In the genomic region with DNA sequence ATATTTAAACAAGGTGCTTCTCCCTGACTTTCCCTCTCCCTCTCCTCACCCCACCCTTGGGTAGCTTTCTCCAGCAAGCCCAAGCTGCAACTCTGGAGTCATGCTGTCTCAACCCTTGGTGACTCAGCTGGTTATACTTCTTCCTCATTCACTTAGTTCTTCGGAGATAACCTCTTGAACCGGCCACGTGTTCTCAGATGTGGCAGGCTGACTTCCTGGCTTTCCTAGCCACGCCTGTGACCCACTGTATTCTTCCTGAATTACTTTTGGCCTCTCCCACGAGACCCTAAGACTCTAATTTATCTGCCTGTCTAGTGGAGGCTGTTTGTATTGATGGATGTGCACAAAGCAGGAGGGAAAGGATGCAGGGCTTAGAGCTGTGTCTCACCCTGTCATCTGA, we compare ENCODE assay signal across 10 mouse cellular contexts. TPM values are rescaled to one million over a fixed set of nuclear protein-coding genes. Genes with fewer than 3 reads are reported as not detected.
A peak's percentile ranks its signal among the peaks of the same experiment; 100 is the strongest.
DNase-seq lines count a peak whose midpoint lies in the region; ATAC-seq and TF ChIP-seq lines count a peak whose summit lies in the region.
"Had no signal": no experiment of that assay in that cellular context is flagged by ENCODE, and none has a peak within 500 bp of the region (broad histone marks: within the 10 kb centered on the region; RNA-seq: fewer than 3 reads in every experiment).

No protein-coding gene starts in this region.

- TF ChIP-seq POLR2A in MEL (IDR thresholded peaks at IDR 0.05; ENCODE audit: control insufficient read depth in 1 of 2, insufficient read depth in 1 of 2, low read depth in 1 of 2, low read length in 2 of 2, poor library complexity in 1 of 2) (peak in 1 of 2 experiments; percentile 63; a peak in 2 of 4 replicates), myocyte (IDR thresholded peaks at IDR 0.05; ENCODE audit: insufficient read length, low read depth) (no peak)

- no peak overlapping the region for H3K27ac ChIP-seq in hindbrain, embryonic 11.5 days (ENCODE audit: low read depth, low read length)
- H3K27ac ChIP-seq in hindbrain, postnatal 0 days, result no peak overlapping the region
- H3K27ac ChIP-seq in MEL (ENCODE audit: control insufficient read depth, low read depth, low read length), result peak overlapping the region; percentile 66
- H3K27ac ChIP-seq: neural tube, embryonic 13.5 days had no signal

- H3K4me3 ChIP-seq in hindbrain, embryonic 11.5 days (ENCODE audit: low read depth, low read length), result no peak overlapping the region
- H3K4me3 ChIP-seq in hindbrain, postnatal 0 days (ENCODE audit: low read length), result no peak overlapping the region
- no peak overlapping the region; a peak in 2 of 4 replicates for H3K4me3 ChIP-seq in MEL (ENCODE audit: control insufficient read depth in 1 of 2, insufficient read depth in 1 of 2, low read depth in 2 of 2, low read length in 2 of 2)
- H3K4me3 ChIP-seq in myocyte, result no peak overlapping the region
- H3K4me3 ChIP-seq: erythroblast, embryonic 14.5 days; neural tube, embryonic 13.5 days had no signal

- ATAC-seq in hindbrain, embryonic 11.5 days (ENCODE audit: low FRiP score), result no peak
- no peak for ATAC-seq in hindbrain, postnatal 0 days

- no peak overlapping the region for H3K9ac ChIP-seq in hindbrain, embryonic 11.5 days (ENCODE audit: low read depth, low read length)
- H3K9ac ChIP-seq in hindbrain, postnatal 0 days (replicated peaks; ENCODE audit: low read length), result no peak overlapping the region
- H3K9ac ChIP-seq in MEL (ENCODE audit: control insufficient read depth, low read depth, low read length, poor library complexity, severe bottlenecking), result peak overlapping the region; percentile 48
- H3K9ac ChIP-seq: neural tube, embryonic 13.5 days had no signal

- peak; percentile 68 to 74 for TF ChIP-seq EP300 in MEL (IDR thresholded peaks at IDR 0.05; ENCODE audit: low read depth in 1 of 2, low read length in 2 of 2)

- H3K4me2 ChIP-seq in hindbrain, embryonic 11.5 days (replicated peaks; ENCODE audit: low read depth, low read length), result no peak overlapping the region
- H3K4me2 ChIP-seq in hindbrain, postnatal 0 days (ENCODE audit: low read depth, low read length), result no peak overlapping the region
- H3K4me2 ChIP-seq in myocyte (ENCODE audit: low read depth), result peak overlapping the region; percentile 14
- H3K4me2 ChIP-seq: neural tube, embryonic 13.5 days had no signal

- no peak for TF ChIP-seq CTCF in hindbrain, postnatal 0 days (IDR thresholded peaks at IDR 0.05; ENCODE audit: low read depth)
- TF ChIP-seq CTCF in MEL (IDR thresholded peaks at IDR 0.05 in 2 of 3, conservative IDR thresholded peaks at IDR 0.05 in 1 of 3; ENCODE audit: control insufficient read depth in 1 of 3, insufficient read depth in 1 of 3, low read depth in 2 of 3, low read length in 3 of 3, poor library complexity in 1 of 3, severe bottlenecking in 1 of 3), result no peak

- no peak for TF ChIP-seq RAD21 in MEL (IDR thresholded peaks at IDR 0.05; ENCODE audit: low read depth, low read length)

- H3K27me3 ChIP-seq in hindbrain, embryonic 11.5 days (ENCODE audit: control insufficient read depth, insufficient read depth, low read length), result no peaks in the 10 kb centered on the region
- no peaks in the 10 kb centered on the region for H3K27me3 ChIP-seq in hindbrain, postnatal 0 days (ENCODE audit: insufficient read depth, low read length)
- H3K27me3 ChIP-seq in MEL (ENCODE audit: control insufficient read depth in 1 of 2, insufficient read depth in 2 of 2, low read length in 2 of 2) (no peaks in the 10 kb centered on the region), myocyte (ENCODE audit: control insufficient read depth, insufficient read depth, insufficient read length) (no peaks in the 10 kb centered on the region)
- H3K27me3 ChIP-seq: neural tube, embryonic 13.5 days had no signal

- intact Hi-C loops in left cerebral cortex, postnatal 36 days (cut with DNase I), result no loop called here

- no peaks in the 10 kb centered on the region for H3K4me1 ChIP-seq in hindbrain, embryonic 11.5 days (replicated peaks; ENCODE audit: control insufficient read depth, insufficient read depth, low read length)
- H3K4me1 ChIP-seq in hindbrain, postnatal 0 days (ENCODE audit: insufficient read depth, low read length), result no peaks in the 10 kb centered on the region
- H3K4me1 ChIP-seq in MEL (ENCODE audit: control insufficient read depth in 1 of 2, insufficient read depth in 2 of 2, low read length in 2 of 2), result peaks cover 14 to 23% of the 10 kb centered on the region in 2 experiments

- no peaks in the 10 kb centered on the region for H3K36me3 ChIP-seq in hindbrain, embryonic 11.5 days (ENCODE audit: control insufficient read depth, insufficient read depth, low read length)
- no peaks in the 10 kb centered on the region for H3K36me3 ChIP-seq in hindbrain, postnatal 0 days (ENCODE audit: insufficient read depth, low read length)
- H3K36me3 ChIP-seq in MEL (ENCODE audit: control insufficient read depth in 1 of 2, insufficient read depth in 2 of 2, low read length in 2 of 2), result peaks cover 0 to 17% of the 10 kb centered on the region in 2 experiments; a peak in 2 of 4 replicates
- no peaks in the 10 kb centered on the region for H3K36me3 ChIP-seq in myocyte (ENCODE audit: control insufficient read depth, insufficient read depth)
- H3K36me3 ChIP-seq: neural tube, embryonic 13.5 days had no signal

- no peaks in the 10 kb centered on the region for H3K9me3 ChIP-seq in hindbrain, embryonic 11.5 days (ENCODE audit: control insufficient read depth, low read length)
- no peaks in the 10 kb centered on the region for H3K9me3 ChIP-seq in hindbrain, postnatal 0 days (ENCODE audit: low read length)
- H3K9me3 ChIP-seq in MEL (replicated peaks; ENCODE audit: insufficient read depth, low read length), result no peaks in the 10 kb centered on the region
- H3K9me3 ChIP-seq: neural tube, embryonic 13.5 days had no signal

- H3ac ChIP-seq in myocyte (ENCODE audit: control insufficient read depth, insufficient read length), result no peak overlapping the region

- DNase-seq in hindbrain, embryonic 11.5 days (ENCODE audit: low spot score), result peak; percentile 17
- DNase-seq in hindbrain, postnatal 0 days (ENCODE audit: low spot score), result no peak
- DNase-seq in MEL (ENCODE audit: low read depth, low spot score), result peak; percentile 91
- peak; percentile 94 for DNase-seq in large intestine, adult 2 months (ENCODE audit: low read depth, low spot score)
- no peak for DNase-seq in spleen, postnatal 14 days (ENCODE audit: low spot score in 2 of 2)
- no peak for DNase-seq in left cerebral cortex, adult 11 months (ENCODE audit: low spot score)
- no peak for DNase-seq in left cerebral cortex, postnatal 36 days (ENCODE audit: low spot score in 2 of 2)

- WGBS in hindbrain, embryonic 11.5 days, result 33% methylated on average over 5 of the region's 5 CpGs
- 49% methylated on average over 5 of the region's 5 CpGs for WGBS in hindbrain, postnatal 0 days
- 8% methylated on average over 5 of the region's 5 CpGs for WGBS in large intestine, adult 2 months

- H3K79me2 ChIP-seq in MEL (ENCODE audit: control insufficient read depth, insufficient read depth, low read length, poor library complexity) (no peaks in the 10 kb centered on the region), myocyte (ENCODE audit: control insufficient read depth, insufficient read depth) (no peaks in the 10 kb centered on the region)

TF ChIP-seq in MEL, 35 proteins besides CTCF, POLR2A, EP300 and RAD21 (continues in another document):
- TF ChIP-seq ZMIZ1 (IDR thresholded peaks at IDR 0.05; ENCODE audit: low read depth, low read length) (0 out of 2 replicates have a peak, but pooled peaks have one; percentile 40), MAFK (IDR thresholded peaks at IDR 0.05; ENCODE audit: borderline replicate concordance, low read depth, low read length) (peak; percentile 67)

TF ChIP-seq in myocyte, 11 proteins besides CTCF, POLR2A, EP300 and RAD21:
- TF ChIP-seq USF1 (IDR thresholded peaks at IDR 0.05; ENCODE audit: low read depth), result peak; percentile 29
- TF ChIP-seq TCF3 (IDR thresholded peaks at IDR 0.05; ENCODE audit: insufficient read length, low read depth), result no peak
- TF ChIP-seq POLR2AphosphoS2 (IDR thresholded peaks at IDR 0.05; ENCODE audit: insufficient read length, low read depth), result no peak

RNA-seq across cellular contexts. Expression of a gene that starts 22.0 kb away (rescaled TPM):
- 0.57 and 0.94 TPM in 2 replicates for polyA plus RNA-seq in hindbrain, embryonic 11.5 days (2014; fragmentation: Nextera tagmentation; extraction: Ambion mirVana)
- 4.5 and 4.7 TPM in 2 replicates for total RNA-seq in hindbrain, postnatal 0 days (2014; rRNA removed)
- polyA plus RNA-seq in hindbrain, postnatal 0 days (2015; fragmentation: Nextera tagmentation; extraction: Ambion mirVana), result 1.0 and 1.8 TPM in 2 replicates
- total RNA-seq in MEL (2012; rRNA removed), result 0.13 and 0.27 TPM in 2 replicates
- under 1 TPM in 1 of 2 experiments, not detected in 1; 0.29 TPM for polyA plus RNA-seq in MEL (2012; ENCODE audit: insufficient read depth in 1 of 2, insufficient read length in 2 of 2, low read depth in 1 of 2, low replicate concordance in 2 of 2, missing spikeins in 1 of 2)
- 48.1 and 67.9 TPM in 2 replicates for polyA plus RNA-seq in large intestine, adult 2 months (2012; rRNA removed)
- not detected for polyA plus RNA-seq in myocyte (2012; fragmentation: generic; extraction: Trizol)
- 1 to 10 TPM; 2.0 to 3.0 TPM for total RNA-seq in left cerebral cortex, postnatal 36 days (2021)

RNA-seq across cellular contexts. Expression of a gene that starts 43.0 kb away (rescaled TPM):
- polyA plus RNA-seq in hindbrain, embryonic 11.5 days (2014; fragmentation: Nextera tagmentation; extraction: Ambion mirVana), result 16.3 and 21.7 TPM in 2 replicates
- 48.1 and 69.1 TPM in 2 replicates for total RNA-seq in hindbrain, postnatal 0 days (2014; rRNA removed)
- 15.1 and 16.2 TPM in 2 replicates for polyA plus RNA-seq in hindbrain, postnatal 0 days (2015; fragmentation: Nextera tagmentation; extraction: Ambion mirVana)
- total RNA-seq in MEL (2012; rRNA removed), result 37.1 and 39.4 TPM in 2 replicates
- polyA plus RNA-seq in MEL (2012; ENCODE audit: insufficient read depth in 1 of 2, insufficient read length in 2 of 2, low read depth in 1 of 2, low replicate concordance in 2 of 2, missing spikeins in 1 of 2) (10 to 100 TPM in 1 of 2 experiments, not detected in 1; 60.0 TPM), myocyte (2012; fragmentation: generic; extraction: Trizol) (105 TPM)
- polyA plus RNA-seq in large intestine, adult 2 months (2012; rRNA removed), result 49.1 and 62.2 TPM in 2 replicates
- 100 to 1,000 TPM; 136 to 145 TPM for total RNA-seq in left cerebral cortex, postnatal 36 days (2021)

RNA-seq across cellular contexts. Expression of a gene that starts 49.0 kb away (rescaled TPM):
- polyA plus RNA-seq in hindbrain, embryonic 11.5 days (2014; fragmentation: Nextera tagmentation; extraction: Ambion mirVana), result 118 and 125 TPM in 2 replicates
- total RNA-seq in hindbrain, postnatal 0 days (2014; rRNA removed), result 36.8 and 44.3 TPM in 2 replicates
- polyA plus RNA-seq in hindbrain, postnatal 0 days (2015; fragmentation: Nextera tagmentation; extraction: Ambion mirVana), result 101 and 115 TPM in 2 replicates
- total RNA-seq in MEL (2012; rRNA removed), result 47.3 and 52.3 TPM in 2 replicates
- 10 to 100 TPM; 54.7 to 90.5 TPM for polyA plus RNA-seq in MEL (2012; ENCODE audit: insufficient read depth in 1 of 2, insufficient read length in 2 of 2, low read depth in 1 of 2, low replicate concordance in 2 of 2, missing spikeins in 1 of 2)
- 6.1 and 9.2 TPM in 2 replicates for polyA plus RNA-seq in large intestine, adult 2 months (2012; rRNA removed)
- polyA plus RNA-seq in myocyte (2012; fragmentation: generic; extraction: Trizol), result 15.4 TPM
- 100 to 1,000 TPM in 1 of 2 experiments, 10 to 100 TPM in 1; 85.0 to 137 TPM for total RNA-seq in left cerebral cortex, postnatal 36 days (2021)

Comparison
In these comparisons a context has a peak if more than half of its experiments do, and no peak if none do; other contexts are left out.
1. DNase-seq: peak in hindbrain, embryonic 11.5 days (single experiment), MEL (single experiment) and large intestine, adult 2 months (single experiment); none in hindbrain, postnatal 0 days (single experiment), spleen, postnatal 14 days (0 of 2), left cerebral cortex, adult 11 months (single experiment) and left cerebral cortex, postnatal 36 days (0 of 2).
2. RNA of a gene that starts 22.0 kb away (polyA plus RNA-seq): 48.1 to 67.9 TPM in large intestine, adult 2 months; 1.0 to 1.8 TPM in hindbrain, postnatal 0 days, 0.57 to 0.94 TPM in hindbrain, embryonic 11.5 days, 0.29 TPM in MEL and not detected in myocyte (single experiment); every median in the first group is over 10 times any median in the second.